Mouse (Mus musculus): ENCODE results near the gene Ing1. TPM values are rescaled to one million over a fixed set of nuclear protein-coding genes. Genes with fewer than 3 reads are reported as not detected.

Ing1 gene
- polyA plus RNA-seq (2012; rRNA removed) = 87.3 and 149 TPM in 2 replicates

DNA sequence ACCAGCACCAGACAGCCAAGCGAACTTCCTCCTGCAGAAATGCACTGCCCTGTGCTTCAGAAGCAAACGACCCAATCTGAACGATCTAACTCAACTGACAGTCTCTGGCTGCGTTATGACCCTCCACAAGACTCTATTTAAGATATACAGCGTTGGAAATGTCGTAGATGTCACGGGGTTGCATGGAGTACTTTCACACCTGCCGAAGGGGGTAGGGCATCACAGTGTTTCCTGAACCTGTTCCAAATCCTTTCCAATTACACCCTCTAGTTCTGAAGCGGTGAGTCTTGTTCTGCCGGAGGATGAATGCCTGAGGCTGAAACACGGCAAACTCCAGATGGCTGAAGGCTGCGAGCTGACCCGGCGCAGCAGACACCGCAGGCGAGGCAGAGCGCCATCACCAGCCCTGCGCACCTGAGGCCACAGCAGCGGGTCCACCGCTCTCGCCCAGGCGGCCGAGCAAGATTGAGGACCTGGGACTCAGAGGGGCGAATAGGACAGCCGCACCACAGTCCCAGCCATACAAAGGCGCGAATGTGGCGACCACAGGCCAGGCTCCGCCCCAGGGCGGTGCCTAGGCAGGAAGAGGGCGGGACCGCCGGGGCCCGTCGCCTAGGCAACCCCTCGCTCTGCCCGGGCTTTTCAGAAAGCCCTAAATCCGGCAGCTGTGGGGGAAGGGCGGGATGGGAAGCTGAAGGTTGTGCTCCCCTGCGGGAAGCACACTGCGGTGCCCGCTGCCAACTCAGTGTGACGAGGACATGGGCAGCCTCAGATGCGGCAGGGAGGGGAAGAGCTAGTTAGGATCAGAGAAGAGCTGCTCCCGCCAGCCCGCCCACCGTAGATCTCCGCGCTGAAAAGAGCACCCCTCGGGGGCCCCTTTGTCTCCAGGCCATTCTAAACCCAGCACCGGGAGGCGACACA, at the start of gene Ing1:
Gene Ing1 (plus strand): TSS at position 773 of the 921 bp plus-strand sequence.

DNA sequence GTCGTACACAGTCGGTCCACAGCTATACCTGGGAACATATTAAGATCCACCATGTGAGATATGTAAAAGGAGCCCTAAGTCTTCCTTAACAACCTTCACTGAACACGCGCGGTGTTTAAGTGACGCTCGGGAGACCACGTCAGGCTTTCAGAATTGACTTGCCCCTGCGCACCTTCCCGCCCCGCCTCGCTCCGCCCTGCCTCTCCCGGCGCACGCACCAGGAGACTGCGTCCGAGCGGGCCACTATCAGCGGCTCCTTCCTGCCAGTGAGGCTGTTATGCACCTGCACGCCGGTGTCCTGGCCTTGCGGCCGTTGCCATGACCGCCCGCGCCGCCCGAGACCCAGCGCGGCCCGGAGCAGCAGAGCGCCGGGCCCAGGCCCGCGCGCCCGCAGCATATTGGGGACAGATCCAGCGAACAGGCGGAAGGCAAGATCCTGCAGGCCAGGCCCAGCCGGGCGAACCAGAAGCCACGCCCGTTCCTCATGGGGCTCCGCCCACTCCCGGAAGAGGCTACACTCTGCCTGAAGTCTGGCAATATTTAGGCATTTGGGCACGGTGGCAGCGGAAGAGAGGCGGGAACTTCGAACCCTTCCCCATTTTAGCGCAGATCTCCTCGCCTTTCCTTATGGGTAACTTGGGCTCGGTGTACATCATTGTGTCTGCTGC, 5.0 kb upstream of the Ing1 start, which contains the start of gene Cars2:
Gene Cars2 (minus strand): TSS at position 503 of the 668 bp plus-strand sequence.

Other genes with a start within 250 kb of the Ing1 start
- 45.4 and 47.7 TPM in 2 replicates for gene Col4a2, start 242.8 kb upstream of the Ing1 start, polyA plus RNA-seq (2012; rRNA removed)
- gene Col4a1, start 242.7 kb upstream of the Ing1 start, polyA plus RNA-seq (2012; rRNA removed) = 108 and 116 TPM in 2 replicates
- 0.86 and 1.2 TPM in 2 replicates for gene Rab20, start 76.9 kb upstream of the Ing1 start, polyA plus RNA-seq (2012; rRNA removed)
- 73.4 and 99.8 TPM in 2 replicates for gene Naxd, start 58.1 kb upstream of the Ing1 start, polyA plus RNA-seq (2012; rRNA removed)
- 32.9 and 37.7 TPM in 2 replicates for gene Cars2, start 4.8 kb upstream of the Ing1 start, polyA plus RNA-seq (2012; rRNA removed)
- 136 and 181 TPM in 2 replicates for gene Ankrd10, start 80.2 kb downstream of the Ing1 start, polyA plus RNA-seq (2012; rRNA removed)
- gene 1700016D06Rik, start 145.5 kb downstream of the Ing1 start, polyA plus RNA-seq (2012; rRNA removed) = not detected in 2 replicates
- gene Arhgef7, start 172.2 kb downstream of the Ing1 start, polyA plus RNA-seq (2012; rRNA removed) = 45.3 and 62.9 TPM in 2 replicates

Measured in central nervous system, embryonic 11.5 days (tissue).